Mouse (Mus musculus): Measurements from ENCODE around the gene Tiam1. TPM values are rescaled to one million over a fixed set of nuclear protein-coding genes. Genes with fewer than 3 reads are reported as not detected.

Tiam1 gene
- 11.6 and 23.2 TPM in 2 replicates for polyA plus RNA-seq (2015; fragmentation: Nextera tagmentation; extraction: Ambion mirVana)

GRCm38 (mm10) chr16:90143760-90144516 lies at the start of gene Tiam1:
Gene Tiam1 (minus strand): TSS chr16:90143769.

Other genes with a start within 250 kb of the Tiam1 start
- 2,074 and 2,800 TPM in 2 replicates for gene Sod1, start 77.0 kb upstream of the Tiam1 start, polyA plus RNA-seq (2015; fragmentation: Nextera tagmentation; extraction: Ambion mirVana)
- 11.4 and 16.0 TPM in 2 replicates for gene Scaf4, start 140.7 kb upstream of the Tiam1 start, polyA plus RNA-seq (2015; fragmentation: Nextera tagmentation; extraction: Ambion mirVana)
- 3.4 TPM in 2 replicates for gene Hunk, start 242.2 kb upstream of the Tiam1 start, polyA plus RNA-seq (2015; fragmentation: Nextera tagmentation; extraction: Ambion mirVana)